Mouse (Mus musculus) erythroblast, adult 5-6 weeks (primary cell): ENCODE results near the gene Gm5142. TPM values are rescaled to one million over a fixed set of nuclear protein-coding genes. Genes with fewer than 3 reads are reported as not detected.

Experiments used
- ATAC-seq: replicated peaks from 2 replicates; pipeline ENCODE4 v1.8.0; 2016; ENCODE audit warnings: moderate number of reproducible peaks, mild to moderate bottlenecking, moderate TSS enrichment, inconsistent platforms; ENCODE audit not compliant: poor library complexity, low FRiP score, severe bottlenecking
- total RNA-seq, 2 experiments: library from RNA; stranded (forward) in 1 of 2; stranded (reverse) in 1 of 2; fragments of 150-400 nt in 1 of 2; fragments of 200-764, 138-1000 nt in 1 of 2; gene quantifications; 2 replicates each; pipeline versions ENCODE4 v1.2.3 to v1.2.4; 2015 to 2017; ENCODE audit warnings: low replicate concordance in 2 of 2

Gm5142 gene
- total RNA-seq (2015; ENCODE audit: low replicate concordance) (not detected in 2 replicates), total RNA-seq (2017; ENCODE audit: low replicate concordance) (not detected in 2 replicates)

DNA sequence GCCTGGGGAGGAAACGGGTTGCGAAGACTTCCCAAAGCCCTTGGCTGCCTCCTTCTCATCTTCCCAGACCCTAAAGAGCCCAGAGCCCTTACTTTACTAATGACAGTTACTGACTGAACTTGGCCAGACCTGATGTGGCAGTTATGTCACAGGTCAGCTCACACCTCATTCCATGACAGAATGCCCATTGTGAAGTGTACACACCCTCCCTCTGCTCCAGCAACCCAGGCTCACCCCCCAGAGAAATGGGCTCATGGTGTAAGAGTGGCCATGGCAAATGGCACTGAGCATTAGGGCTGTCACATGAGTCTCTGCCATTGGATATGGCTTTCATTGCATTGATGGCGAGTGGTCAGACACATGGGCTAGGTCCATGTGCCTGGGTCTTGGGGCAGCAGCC is at the start of gene Gm5142:
Gene Gm5142 (minus strand): TSS at position 101 of the 400 bp plus-strand sequence.
- no peak for ATAC-seq

GRCm38 (mm10) chr14:59226240-59226639 is 47.7 kb upstream of the Gm5142 start:
- ATAC-seq, result no peak

GRCm38 (mm10) chr14:59219241-59219640 is 40.7 kb upstream of the Gm5142 start:
- no peak for ATAC-seq

GRCm38 (mm10) chr14:59209816-59210215 is 31.3 kb upstream of the Gm5142 start:
- ATAC-seq, result no peak

DNA sequence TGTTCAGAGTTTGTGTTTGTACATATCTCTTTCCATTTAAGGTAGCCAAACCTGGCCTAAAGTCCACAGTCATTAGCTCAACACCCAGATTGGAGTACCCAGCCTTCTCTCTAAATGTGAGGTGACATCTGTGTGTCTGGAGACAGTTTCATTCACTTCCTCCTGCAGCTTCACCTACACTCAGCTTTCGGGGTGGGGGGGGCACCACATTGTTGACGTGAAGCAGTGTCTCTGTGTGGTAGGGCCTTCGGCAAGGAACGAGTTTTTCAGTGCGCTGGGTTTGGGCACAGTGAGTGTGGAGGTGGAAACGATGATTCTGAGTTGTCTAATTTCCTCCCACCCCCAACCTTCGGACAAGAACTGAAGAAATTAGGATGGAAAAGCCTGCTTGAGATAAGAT is 30.5 kb upstream of the Gm5142 start:
- no peak for ATAC-seq

DNA sequence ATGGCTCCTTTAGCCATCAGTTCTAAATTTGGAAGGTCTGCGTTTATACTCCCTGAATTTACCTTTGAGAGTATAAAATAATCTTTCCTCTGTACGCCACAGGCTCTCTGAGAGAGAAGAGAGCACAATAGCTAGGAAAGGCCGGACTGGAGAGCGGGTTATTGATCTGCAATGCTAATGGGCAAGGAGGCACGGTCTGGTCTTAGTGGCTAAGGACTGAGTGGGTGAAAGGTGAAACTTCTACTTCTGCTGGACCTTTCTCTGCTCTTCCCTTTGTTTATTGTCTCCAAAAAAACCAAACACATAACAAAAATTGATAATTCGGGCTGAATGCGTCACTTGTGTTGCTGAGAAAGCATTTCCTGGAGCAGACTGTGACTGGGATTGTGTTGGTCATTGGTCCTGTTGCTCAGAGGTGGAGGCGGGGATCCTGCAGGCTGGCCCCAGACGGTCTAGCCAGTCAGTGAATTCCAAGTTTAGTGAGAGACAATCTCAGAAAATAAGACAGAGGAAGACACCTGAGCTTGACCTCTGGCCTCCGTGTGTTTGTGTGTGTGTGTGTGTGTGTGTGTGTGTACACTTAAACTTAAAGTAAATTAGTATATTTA is 27.5 kb upstream of the Gm5142 start:
- ATAC-seq, result no peak

- ATAC-seq, result no peak
Measured at GRCm38 (mm10) chr14:59205461-59205860, 26.9 kb upstream of the Gm5142 start.

- peak; percentile 31 for ATAC-seq
Measured at GRCm38 (mm10) chr14:59201604-59202215, 23.2 kb upstream of the Gm5142 start.

DNA sequence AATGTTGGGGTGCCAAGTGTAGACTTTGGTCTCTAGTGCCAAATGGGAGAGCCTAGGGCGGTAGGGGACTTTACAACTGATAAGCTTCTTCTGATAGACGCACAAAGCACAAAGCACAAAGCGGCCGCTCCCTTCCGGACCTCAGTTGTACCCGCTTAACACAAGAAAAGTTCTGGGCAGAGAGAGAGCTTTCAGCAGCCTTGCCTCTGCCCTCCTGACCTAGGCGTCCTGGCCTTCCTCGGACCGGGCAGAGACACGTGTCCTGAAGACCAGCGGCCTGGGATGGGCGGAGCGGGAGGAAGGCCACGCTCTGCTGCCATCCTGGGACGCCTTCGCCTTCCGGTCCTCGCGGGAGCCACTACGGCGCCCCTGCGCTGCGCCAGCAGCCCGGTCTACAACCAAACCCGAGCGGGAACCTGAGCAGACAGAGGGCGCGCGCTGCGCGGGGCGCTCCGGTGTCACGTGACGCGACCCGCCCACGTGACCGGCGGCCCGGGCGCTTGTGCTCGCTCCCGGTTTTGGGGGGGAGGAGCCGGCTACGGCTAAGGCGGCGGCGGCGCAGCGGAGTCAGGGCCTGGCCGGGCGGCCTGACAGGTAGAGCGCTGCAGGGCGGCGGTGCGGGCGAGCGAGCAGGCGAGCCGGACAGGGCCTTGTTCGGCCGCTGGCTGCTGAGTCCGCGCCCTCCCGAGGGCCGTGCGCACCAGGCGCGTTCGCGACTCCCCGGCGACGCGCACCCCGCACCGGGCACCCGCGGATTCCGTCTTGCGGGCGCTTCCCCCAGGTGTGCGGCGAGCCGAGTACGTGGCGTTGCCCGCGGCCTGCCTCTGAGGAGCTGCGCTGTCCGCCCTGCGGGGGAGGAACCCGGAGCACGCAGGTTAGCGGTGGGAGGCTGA is 22.4 kb upstream of the Gm5142 start, which contains the start of gene Rcbtb1:
Gene Rcbtb1 (plus strand): TSS at position 499 of the 893 bp plus-strand sequence.
- ATAC-seq, result peak; percentile 93

DNA sequence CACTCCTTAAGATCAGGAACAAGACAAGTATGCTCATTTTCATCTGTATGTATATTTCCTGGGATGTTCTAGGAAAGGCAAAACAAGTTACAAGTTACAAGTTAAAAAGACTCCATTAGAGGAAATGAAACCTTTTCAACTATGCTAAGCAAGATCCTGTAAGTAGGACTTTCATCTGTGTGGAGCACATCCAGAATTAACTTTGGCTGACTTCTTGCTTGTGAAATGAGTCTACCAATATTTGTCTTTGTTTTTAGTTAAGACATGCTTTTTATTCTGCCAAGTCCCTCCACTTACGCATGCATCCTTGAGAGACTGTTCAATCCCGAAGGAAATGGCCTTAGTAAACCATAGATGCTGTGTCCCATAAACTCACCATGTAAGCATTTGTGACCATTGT is 7.6 kb upstream of the Gm5142 start:
- ATAC-seq, result no peak

- no peak for ATAC-seq
Measured at GRCm38 (mm10) chr14:59185514-59185913, 7.0 kb upstream of the Gm5142 start.

- ATAC-seq, result no peak
Measured at GRCm38 (mm10) chr14:59182732-59183131, 4.2 kb upstream of the Gm5142 start.

DNA sequence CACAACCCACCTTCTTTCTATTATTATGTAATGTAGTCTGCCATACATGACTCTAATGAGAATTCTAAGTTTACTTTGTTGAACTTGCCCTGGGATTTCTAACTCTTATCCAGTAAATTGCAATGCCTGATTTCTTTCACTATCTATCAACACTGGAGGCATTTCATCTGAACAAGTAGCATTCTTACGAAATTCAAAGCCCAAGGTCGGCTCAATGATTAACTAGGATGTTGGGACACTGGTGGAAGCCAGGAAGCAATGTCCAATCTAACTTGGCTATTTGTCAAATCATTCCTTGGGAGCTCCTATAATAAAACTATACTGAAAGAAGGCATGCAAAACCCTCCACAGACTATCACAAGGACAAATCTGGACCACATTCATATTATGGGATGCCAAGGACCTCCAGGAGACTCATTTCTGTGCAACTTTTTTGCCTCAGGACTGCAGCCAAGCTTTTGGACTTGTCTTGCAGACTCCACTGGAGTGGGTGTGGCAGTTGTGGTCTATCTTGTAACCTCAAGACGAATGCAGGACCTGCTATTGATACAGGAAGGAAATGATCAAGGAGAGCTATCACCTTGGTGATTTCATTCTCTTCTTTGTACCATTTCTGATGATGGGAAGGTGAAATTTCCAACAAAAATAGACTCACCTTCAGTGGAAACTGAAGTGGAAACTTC is 21.4 kb downstream of the Gm5142 start:
- ATAC-seq, result no peak

GRCm38 (mm10) chr14:59155589-59155988 is 23.0 kb downstream of the Gm5142 start:
- ATAC-seq, result no peak

GRCm38 (mm10) chr14:59142793-59143192 is 35.8 kb downstream of the Gm5142 start, which contains the start of gene 1700129C05Rik:
Gene 1700129C05Rik, minus strand, starts transcription at chr14:59142893.
- no peak for ATAC-seq

GRCm38 (mm10) chr14:59114281-59114680 is 64.3 kb downstream of the Gm5142 start:
- no peak for ATAC-seq
